Mouse (Mus musculus) hindbrain, embryonic 13.5 days (tissue): ENCODE results near the gene Lyst. TPM values are rescaled to one million over a fixed set of nuclear protein-coding genes. Genes with fewer than 3 reads are reported as not detected.

ENCODE experiments used
- ATAC-seq: fragments of 200-750 bp; cut with Nextera tagmentation; 2 replicates; pipeline ENCODE4 v1.8.0; 2017; ENCODE audit warnings: moderate TSS enrichment; ENCODE audit not compliant: low FRiP score
- H3K27ac ChIP-seq: fragments of 300-500 bp; sonication (generic); 2 replicates; pipeline ENCODE4 v1.5.1; 2015; ENCODE audit warnings: inconsistent platforms, mild to moderate bottlenecking, moderate library complexity
- H3K27me3 ChIP-seq: fragments of 300-500 bp; sonication (generic); 2 replicates; pipeline ENCODE4 v1.6.1; 2015; ENCODE audit warnings: mild to moderate bottlenecking, inconsistent platforms
- H3K36me3 ChIP-seq: fragments of 300-500 bp; sonication (generic); 2 replicates; pipeline ENCODE4 v1.6.1; 2015; ENCODE audit warnings: mild to moderate bottlenecking, inconsistent platforms
- H3K4me1 ChIP-seq: fragments of 300-500 bp; sonication (generic); replicated peaks from 2 replicates; pipeline ENCODE4 v1.6.1; 2015; ENCODE audit warnings: inconsistent platforms
- H3K4me2 ChIP-seq: fragments of 300-500 bp; sonication (generic); 2 replicates; pipeline ENCODE4 v1.6.1; 2015; ENCODE audit warnings: inconsistent platforms, mild to moderate bottlenecking, moderate library complexity
- H3K4me3 ChIP-seq: fragments of 300-500 bp; sonication (generic); 2 replicates; pipeline ENCODE4 v1.5.1; 2015; ENCODE audit warnings: mild to moderate bottlenecking, inconsistent platforms
- H3K9ac ChIP-seq: fragments of 300-500 bp; sonication (generic); 2 replicates; pipeline ENCODE4 v1.6.1; 2015; ENCODE audit warnings: mild to moderate bottlenecking, inconsistent platforms
- H3K9me3 ChIP-seq: fragments of 300-500 bp; sonication (generic); 2 replicates; pipeline ENCODE4 v1.6.1; 2016; ENCODE audit warnings: inconsistent platforms
- WGBS: fragments of 180-500 bp; shearing (Covaris S2); methylation state at CpG from one replicate; pipeline ENCODE4 v1.1.7; 2015; 5-methylcytosine and 5-hydroxymethylcytosine counted together
- polyA plus RNA-seq: library from polyadenylated mRNA; unstranded; fragments of >200 nt; fragmentation: Nextera tagmentation; extraction: Ambion mirVana; gene quantifications from 2 replicates; pipeline ENCODE4 v1.2.1, GENCODE M21; 2015

The Lyst gene
- polyA plus RNA-seq, 1 experiment from 2014 or later: 7.6 TPM

GRCm38 (mm10) chr13:13576469-13577205 lies 13.6 kb upstream of the Lyst start:
- H3K4me3 ChIP-seq: no peak overlapping the region
- H3K27ac ChIP-seq: peak overlapping the region; percentile 15; the same call in 1 of the 2 replicates
- H3K9me3 ChIP-seq: no peaks in the 10 kb centered on the region
- H3K4me2 ChIP-seq: 0 out of 2 replicates have a peak overlapping the region, but pooled peaks have one; percentile 4
- H3K4me1 ChIP-seq: peaks cover 25% of the 10 kb centered on the region
- no peak overlapping the region for H3K9ac ChIP-seq
- 38% methylated on average over 8 of the region's 8 CpGs for WGBS
- no peaks in the 10 kb centered on the region for H3K27me3 ChIP-seq
- ATAC-seq: peak; percentile 81
- H3K36me3 ChIP-seq: no peaks in the 10 kb centered on the region

GRCm38 (mm10) chr13:13581988-13582387 lies 8.2 kb upstream of the Lyst start:
- Histone ChIP-seq H3K36me3 (no peaks in the 10 kb centered on the region), H3K27ac (no peak overlapping the region), H3K9ac (no peak overlapping the region), H3K4me3 (no peak overlapping the region), H3K4me2 (no peak overlapping the region), H3K27me3 (no peaks in the 10 kb centered on the region), H3K4me1 (peaks cover 3% of the 10 kb centered on the region; the same call in 1 of the 2 replicates), H3K9me3 (no peaks in the 10 kb centered on the region)
- ATAC-seq: no peak
- 78% methylated on average over 4 of the region's 4 CpGs for WGBS

GRCm38 (mm10) chr13:13583473-13583872 lies 6.7 kb upstream of the Lyst start:
- no peaks in the 10 kb centered on the region for H3K9me3 ChIP-seq
- H3K4me2 ChIP-seq: no peak overlapping the region
- H3K27ac ChIP-seq: no peak overlapping the region
- no peaks in the 10 kb centered on the region; the same call in 1 of the 2 replicates for H3K4me1 ChIP-seq
- H3K27me3 ChIP-seq: no peaks in the 10 kb centered on the region
- H3K9ac ChIP-seq: no peak overlapping the region
- no peak overlapping the region for H3K4me3 ChIP-seq
- WGBS: 83% methylated on average over 2 of the region's 2 CpGs
- no peak for ATAC-seq
- no peaks in the 10 kb centered on the region for H3K36me3 ChIP-seq

GRCm38 (mm10) chr13:13587653-13588184 lies 2.5 kb upstream of the Lyst start:
- whole genome bisulfite sequencing: 88% methylated on average over 1 of the region's 1 CpGs
- Histone ChIP-seq H3K9ac (no peak overlapping the region), H3K4me3 (no peak overlapping the region), H3K4me1 (peaks cover 13% of the 10 kb centered on the region), H3K9me3 (no peaks in the 10 kb centered on the region), H3K27ac (no peak overlapping the region), H3K36me3 (no peaks in the 10 kb centered on the region), H3K4me2 (no peak overlapping the region), H3K27me3 (no peaks in the 10 kb centered on the region)
- ATAC-seq: no peak

GRCm38 (mm10) chr13:13588518-13588917 lies 1.7 kb upstream of the Lyst start:
- H3K27ac ChIP-seq: no peak overlapping the region
- H3K4me2 ChIP-seq: no peak overlapping the region
- H3K9ac ChIP-seq: no peak overlapping the region
- H3K36me3 ChIP-seq: no peaks in the 10 kb centered on the region
- ATAC-seq: no peak
- H3K9me3 ChIP-seq: no peaks in the 10 kb centered on the region
- peaks cover 13% of the 10 kb centered on the region for H3K4me1 ChIP-seq
- H3K4me3 ChIP-seq: no peak overlapping the region
- no peaks in the 10 kb centered on the region for H3K27me3 ChIP-seq
- WGBS: 91% methylated on average over 1 of the region's 1 CpGs

- H3K4me1 ChIP-seq: peaks cover 13% of the 10 kb centered on the region
- ATAC-seq: no peak
- H3K4me3 ChIP-seq: no peak overlapping the region
- 95% methylated on average over 2 of the region's 2 CpGs for WGBS
- no peaks in the 10 kb centered on the region for H3K9me3 ChIP-seq
- H3K27me3 ChIP-seq: no peaks in the 10 kb centered on the region
- no peak overlapping the region for H3K4me2 ChIP-seq
- H3K36me3 ChIP-seq: no peaks in the 10 kb centered on the region
- no peak overlapping the region for H3K27ac ChIP-seq
- H3K9ac ChIP-seq: no peak overlapping the region
Measured at GRCm38 (mm10) chr13:13589032-13589431, 1.2 kb upstream of the Lyst start.

GRCm38 (mm10) chr13:13591892-13592291 lies 1.7 kb downstream of the Lyst start:
- no peaks in the 10 kb centered on the region for H3K9me3 ChIP-seq
- 0 out of 2 replicates have a peak overlapping the region, but pooled peaks have one; percentile 13 for H3K4me2 ChIP-seq
- ATAC-seq: no peak
- no peak overlapping the region for H3K27ac ChIP-seq
- no peak overlapping the region for H3K4me3 ChIP-seq
- no peaks in the 10 kb centered on the region for H3K36me3 ChIP-seq
- WGBS: 64% methylated on average over 4 of the region's 4 CpGs
- no peaks in the 10 kb centered on the region for H3K27me3 ChIP-seq
- H3K4me1 ChIP-seq: peaks cover 13% of the 10 kb centered on the region
- no peak overlapping the region for H3K9ac ChIP-seq

- 93% methylated on average over 7 of the region's 7 CpGs for WGBS
Measured at GRCm38 (mm10) chr13:13596424-13597044, 6.3 kb downstream of the Lyst start.

GRCm38 (mm10) chr13:13597896-13598295 lies 7.7 kb downstream of the Lyst start:
- Histone ChIP-seq H3K36me3 (no peaks in the 10 kb centered on the region), H3K4me3 (no peak overlapping the region), H3K4me2 (no peak overlapping the region), H3K4me1 (no peaks in the 10 kb centered on the region), H3K27me3 (no peaks in the 10 kb centered on the region), H3K9ac (no peak overlapping the region), H3K9me3 (no peaks in the 10 kb centered on the region), H3K27ac (no peak overlapping the region)
- 94% methylated on average over 2 of the region's 2 CpGs for WGBS
- no peak for ATAC-seq

More at GRCm38 (mm10) chr13:13596424-13597044, 6.3 kb downstream of the Lyst start:
- Histone ChIP-seq H3K9me3 (no peaks in the 10 kb centered on the region), H3K27ac (no peak overlapping the region), H3K36me3 (no peaks in the 10 kb centered on the region), H3K27me3 (no peaks in the 10 kb centered on the region), H3K9ac (no peak overlapping the region), H3K4me1 (peaks cover 5% of the 10 kb centered on the region), H3K4me3 (no peak overlapping the region), H3K4me2 (no peak overlapping the region)
- no peak for ATAC-seq

- Histone ChIP-seq H3K4me1 (no peaks in the 10 kb centered on the region), H3K27me3 (no peaks in the 10 kb centered on the region), H3K4me2 (no peak overlapping the region), H3K27ac (no peak overlapping the region), H3K4me3 (no peak overlapping the region), H3K9me3 (no peaks in the 10 kb centered on the region), H3K36me3 (no peaks in the 10 kb centered on the region), H3K9ac (no peak overlapping the region)
- ATAC-seq: no peak
- 96% methylated on average over 2 of the region's 2 CpGs for WGBS
Measured at GRCm38 (mm10) chr13:13601407-13601806, 11.2 kb downstream of the Lyst start.

GRCm38 (mm10) chr13:13606149-13606548 lies 16.0 kb downstream of the Lyst start:
- H3K4me3 ChIP-seq: no peak overlapping the region
- H3K27me3 ChIP-seq: no peaks in the 10 kb centered on the region
- H3K4me2 ChIP-seq: no peak overlapping the region
- no peaks in the 10 kb centered on the region for H3K4me1 ChIP-seq
- no peaks in the 10 kb centered on the region for H3K9me3 ChIP-seq
- no peak overlapping the region for H3K27ac ChIP-seq
- no peak overlapping the region for H3K9ac ChIP-seq
- no peaks in the 10 kb centered on the region for H3K36me3 ChIP-seq
- ATAC-seq: no peak

- no peak overlapping the region for H3K9ac ChIP-seq
- 61% methylated on average over 1 of the region's 1 CpGs for WGBS
- no peak overlapping the region for H3K4me3 ChIP-seq
- no peaks in the 10 kb centered on the region for H3K4me1 ChIP-seq
- H3K27me3 ChIP-seq: no peaks in the 10 kb centered on the region
- no peaks in the 10 kb centered on the region for H3K9me3 ChIP-seq
- H3K27ac ChIP-seq: no peak overlapping the region
- no peak overlapping the region for H3K4me2 ChIP-seq
- ATAC-seq: no peak
- H3K36me3 ChIP-seq: no peaks in the 10 kb centered on the region
Measured at GRCm38 (mm10) chr13:13608311-13608710, 18.1 kb downstream of the Lyst start.
